8 mouse cellular contexts compared by ENCODE assay signal in the genomic region with DNA sequence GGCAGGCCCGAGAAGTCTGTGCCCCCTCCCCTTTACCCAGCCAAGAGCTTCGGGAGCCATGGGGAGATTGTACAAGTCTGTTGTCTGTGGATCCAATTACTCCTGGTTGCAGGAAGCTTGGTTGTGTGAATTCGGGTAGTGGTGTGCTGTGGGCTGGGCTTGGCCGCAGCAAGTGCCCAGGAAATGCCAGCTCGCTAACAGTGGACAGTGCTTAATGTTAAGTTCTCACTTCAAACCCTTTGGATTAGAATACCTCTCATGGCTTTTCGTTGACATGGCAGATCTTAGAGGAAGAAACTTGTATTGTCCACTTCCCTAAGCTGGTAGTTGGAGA. TPM values are rescaled to one million over a fixed set of nuclear protein-coding genes. Genes with fewer than 3 reads are reported as not detected.
DNase-seq lines count a peak whose midpoint lies in the region; ATAC-seq and TF ChIP-seq lines count a peak whose summit lies in the region.

No protein-coding gene starts in this region.

- H3K27ac ChIP-seq in heart, adult 2 months: peak overlapping the region; percentile 91
- H3K27ac ChIP-seq in ES-E14 (ENCODE audit: insufficient read depth, low read depth, low read length, poor library complexity, severe bottlenecking): peak overlapping the region; percentile 69
- H3K27ac ChIP-seq in hindbrain, embryonic 10.5 days: peak overlapping the region; percentile 94
- H3K27ac ChIP-seq in liver, embryonic 16.5 days (ENCODE audit: low read length): peak overlapping the region; percentile 71

- in situ Hi-C loops in ES-E14 (cut with MboI; ENCODE audit: low sequenced_read_pairs in 2 of 2, unreplicated experiment in 2 of 2): no loop called here

- peak; percentile 29 to 31 for DNase-seq in heart, adult 2 months
- no peak for DNase-seq in heart, postnatal 36 days
- DNase-seq in ES-E14 (ENCODE audit: low read depth, low spot score): no peak
- DNase-seq in hindbrain, embryonic 10.5 days (ENCODE audit: low spot score): no peak
- DNase-seq in cerebellum, postnatal 4 days (ENCODE audit: low spot score in 2 of 2): no peak
- no peak for DNase-seq in embryo, embryonic 11 days
- no peak for DNase-seq in gastrocnemius, postnatal 25 days

- peak overlapping the region; percentile 61 for H3K9ac ChIP-seq in heart, adult 2 months (ENCODE audit: low read depth, low read length)
- H3K9ac ChIP-seq in ES-E14 (ENCODE audit: insufficient read depth, low read depth, low read length, poor library complexity, severe bottlenecking): peak overlapping the region; percentile 79
- peak overlapping the region; percentile 86 for H3K9ac ChIP-seq in liver, embryonic 16.5 days (ENCODE audit: low read depth, low read length)

- no peaks in the 10 kb centered on the region for H3K27me3 ChIP-seq in heart, adult 2 months (ENCODE audit: control insufficient read depth, insufficient read depth, low read length)
- H3K27me3 ChIP-seq in hindbrain, embryonic 10.5 days (ENCODE audit: insufficient read depth, poor library complexity, severe bottlenecking): no peaks in the 10 kb centered on the region
- no peaks in the 10 kb centered on the region for H3K27me3 ChIP-seq in liver, embryonic 16.5 days (ENCODE audit: control insufficient read depth, insufficient read depth, low read depth, low read length)

- intact Hi-C loops in heart, adult 2 months (cut with DNase I): loop anchor here (5.0 kb wide), 1 partner anchor 153 kb away; the partner anchor contains the start of genes Dolk and Nup188
- intact Hi-C loops in heart, postnatal 36 days (cut with DNase I): no loop called here

- TF ChIP-seq POLR2A in heart, adult 2 months (IDR thresholded peaks at IDR 0.05; ENCODE audit: insufficient read depth, low read depth, low read length): no peak

- no peak for TF ChIP-seq CTCF in heart, adult 2 months (IDR thresholded peaks at IDR 0.05)

- H3K4me2 ChIP-seq in liver, embryonic 16.5 days (ENCODE audit: low read depth, low read length): peak overlapping the region; percentile 89

- ATAC-seq in liver, embryonic 16.5 days (ENCODE audit: low read depth): no peak

- 4% methylated on average over 6 of the region's 6 CpGs for WGBS in heart, adult 2 months
- 34% methylated on average over 6 of the region's 6 CpGs for WGBS in hindbrain, embryonic 10.5 days
- WGBS in liver, embryonic 16.5 days (ENCODE audit: insufficient replicate concordance): 8% methylated on average over 6 of the region's 6 CpGs

- peaks cover 2% of the 10 kb centered on the region; the same call in 1 of the 2 replicates for H3K36me3 ChIP-seq in heart, adult 2 months (ENCODE audit: control insufficient read depth, insufficient read depth, low read length)
- peaks cover 13% of the 10 kb centered on the region for H3K36me3 ChIP-seq in ES-E14 (ENCODE audit: control insufficient read depth, insufficient read depth, low read length, poor library complexity, severe bottlenecking)
- peaks cover 40% of the 10 kb centered on the region for H3K36me3 ChIP-seq in hindbrain, embryonic 10.5 days
- no peaks in the 10 kb centered on the region; the same call in 1 of the 2 replicates for H3K36me3 ChIP-seq in liver, embryonic 16.5 days (ENCODE audit: control insufficient read depth, insufficient read depth)

- no peak for TF ChIP-seq EP300 in heart, adult 2 months (IDR thresholded peaks at IDR 0.05; ENCODE audit: insufficient read depth, low read depth, low read length)

- H3K79me2 ChIP-seq in heart, adult 2 months (replicated peaks; ENCODE audit: control insufficient read depth, insufficient read depth, low read length): no peaks in the 10 kb centered on the region

- H3K4me3 ChIP-seq in heart, adult 2 months: peak overlapping the region; percentile 96
- peak overlapping the region; percentile 86 to 92 for H3K4me3 ChIP-seq in ES-E14 (ENCODE audit: insufficient read depth in 1 of 2, low read depth in 1 of 2, low read length in 2 of 2, poor library complexity in 1 of 2, severe bottlenecking in 1 of 2)
- H3K4me3 ChIP-seq in hindbrain, embryonic 10.5 days: peak overlapping the region; percentile 97
- peak overlapping the region; percentile 88 for H3K4me3 ChIP-seq in liver, embryonic 16.5 days (ENCODE audit: low read depth, low read length)

- no peaks in the 10 kb centered on the region for H3K9me3 ChIP-seq in ES-E14 (ENCODE audit: control insufficient read depth, insufficient read depth, low read depth, low read length)
- no peaks in the 10 kb centered on the region for H3K9me3 ChIP-seq in hindbrain, embryonic 10.5 days
- no peaks in the 10 kb centered on the region for H3K9me3 ChIP-seq in liver, embryonic 16.5 days (replicated peaks; ENCODE audit: control insufficient read depth, low read length)

- peaks cover 5% of the 10 kb centered on the region for H3K4me1 ChIP-seq in heart, adult 2 months (ENCODE audit: control insufficient read depth, insufficient read depth, low read length)
- peaks cover 5 to 10% of the 10 kb centered on the region in 2 experiments; a peak in 3 of 4 replicates for H3K4me1 ChIP-seq in ES-E14 (ENCODE audit: control insufficient read depth in 2 of 2, insufficient read depth in 2 of 2, low read length in 2 of 2, poor library complexity in 1 of 2)
- peaks cover 26% of the 10 kb centered on the region for H3K4me1 ChIP-seq in hindbrain, embryonic 10.5 days (replicated peaks)
- peaks cover 36% of the 10 kb centered on the region for H3K4me1 ChIP-seq in liver, embryonic 16.5 days (ENCODE audit: control insufficient read depth, low read depth, low read length)

TF ChIP-seq in ES-E14, 5 proteins besides CTCF, POLR2A, EP300 and RAD21:
- no peak for TF ChIP-seq HCFC1 (IDR thresholded peaks at IDR 0.05; ENCODE audit: borderline replicate concordance, insufficient read depth, low read length)
- TF ChIP-seq CHD2 (IDR thresholded peaks at IDR 0.05; ENCODE audit: low read depth, low read length): no peak
- TF ChIP-seq ZC3H11A (IDR thresholded peaks at IDR 0.05; ENCODE audit: borderline replicate concordance, low read depth, low read length): no peak
- TF ChIP-seq ZNF384 (IDR thresholded peaks at IDR 0.05; ENCODE audit: low read depth, low read length): no peak
- TF ChIP-seq MAFK (IDR thresholded peaks at IDR 0.05; ENCODE audit: insufficient read depth, low read depth, low read length): no peak

RNA-seq across cellular contexts. Expression of gene Tbc1d13, which starts 0.8 kb away (rescaled TPM):
- total RNA-seq in heart, adult 2 months (2021): 10 to 100 TPM; 17.2 to 17.4 TPM
- 25.4 and 33.7 TPM in 2 replicates for polyA plus RNA-seq in heart, adult 2 months (2012; rRNA removed)
- total RNA-seq in heart, postnatal 36 days (2021): 10 to 100 TPM; 17.5 to 18.0 TPM
- total RNA-seq in ES-E14 (2012; rRNA removed): 62.4 and 65.9 TPM in 2 replicates
- polyA plus RNA-seq in hindbrain, embryonic 10.5 days (2016; fragmentation: Nextera tagmentation; extraction: Ambion mirVana): 6.9 and 10.2 TPM in 2 replicates
- polyA plus RNA-seq in liver, embryonic 16.5 days (2015; fragmentation: Nextera tagmentation; extraction: Ambion mirVana): 1.7 and 2.3 TPM in 2 replicates
- 10 to 100 TPM; 12.2 to 13.5 TPM for total RNA-seq in gastrocnemius, postnatal 25 days (2021)

RNA-seq across cellular contexts. Expression of gene Zer1, which starts 10.0 kb away (rescaled TPM):
- total RNA-seq in heart, adult 2 months (2021): 10 to 100 TPM; 21.9 to 26.6 TPM
- 45.1 TPM in 2 replicates for polyA plus RNA-seq in heart, adult 2 months (2012; rRNA removed)
- 10 to 100 TPM; 24.3 to 27.3 TPM for total RNA-seq in heart, postnatal 36 days (2021)
- 11.4 and 16.2 TPM in 2 replicates for total RNA-seq in ES-E14 (2012; rRNA removed)
- 6.5 and 8.7 TPM in 2 replicates for polyA plus RNA-seq in hindbrain, embryonic 10.5 days (2016; fragmentation: Nextera tagmentation; extraction: Ambion mirVana)
- 2.3 and 2.5 TPM in 2 replicates for polyA plus RNA-seq in liver, embryonic 16.5 days (2015; fragmentation: Nextera tagmentation; extraction: Ambion mirVana)
- total RNA-seq in gastrocnemius, postnatal 25 days (2021): 10 to 100 TPM; 20.1 to 20.3 TPM

RNA-seq across cellular contexts. Expression of gene Endog, which starts 36.9 kb away (rescaled TPM):
- 10 to 100 TPM; 90.6 to 93.3 TPM for total RNA-seq in heart, adult 2 months (2021)
- 87.4 and 119 TPM in 2 replicates for polyA plus RNA-seq in heart, adult 2 months (2012; rRNA removed)
- 10 to 100 TPM; 91.8 to 92.4 TPM for total RNA-seq in heart, postnatal 36 days (2021)
- 18.9 and 19.0 TPM in 2 replicates for total RNA-seq in ES-E14 (2012; rRNA removed)
- polyA plus RNA-seq in hindbrain, embryonic 10.5 days (2016; fragmentation: Nextera tagmentation; extraction: Ambion mirVana): 15.9 and 17.5 TPM in 2 replicates
- 16.4 and 19.8 TPM in 2 replicates for polyA plus RNA-seq in liver, embryonic 16.5 days (2015; fragmentation: Nextera tagmentation; extraction: Ambion mirVana)
- 10 to 100 TPM; 56.2 to 62.1 TPM for total RNA-seq in gastrocnemius, postnatal 25 days (2021)

RNA-seq across cellular contexts. Expression of gene Zdhhc12, which starts 40.9 kb away (rescaled TPM):
- 1 to 10 TPM; 2.8 to 3.6 TPM for total RNA-seq in heart, adult 2 months (2021)
- polyA plus RNA-seq in heart, adult 2 months (2012; rRNA removed): 10.3 and 15.8 TPM in 2 replicates
- 1 to 10 TPM; 4.1 to 4.7 TPM for total RNA-seq in heart, postnatal 36 days (2021)
- 133 and 202 TPM in 2 replicates for total RNA-seq in ES-E14 (2012; rRNA removed)
- polyA plus RNA-seq in hindbrain, embryonic 10.5 days (2016; fragmentation: Nextera tagmentation; extraction: Ambion mirVana): 37.6 and 41.5 TPM in 2 replicates
- polyA plus RNA-seq in liver, embryonic 16.5 days (2015; fragmentation: Nextera tagmentation; extraction: Ambion mirVana): 17.6 and 18.7 TPM in 2 replicates
- 1 to 10 TPM; 2.4 to 3.1 TPM for total RNA-seq in gastrocnemius, postnatal 25 days (2021)

RNA-seq across cellular contexts. Expression of gene Spout1, which starts 43.9 kb away (rescaled TPM):
- total RNA-seq in heart, adult 2 months (2021): 1 to 10 TPM; 5.1 to 5.4 TPM
- 9.4 and 10.3 TPM in 2 replicates for polyA plus RNA-seq in heart, adult 2 months (2012; rRNA removed)
- 1 to 10 TPM; 5.8 to 6.0 TPM for total RNA-seq in heart, postnatal 36 days (2021)
- total RNA-seq in ES-E14 (2012; rRNA removed): 46.5 and 66.9 TPM in 2 replicates
- polyA plus RNA-seq in hindbrain, embryonic 10.5 days (2016; fragmentation: Nextera tagmentation; extraction: Ambion mirVana): 79.7 and 87.6 TPM in 2 replicates
- polyA plus RNA-seq in liver, embryonic 16.5 days (2015; fragmentation: Nextera tagmentation; extraction: Ambion mirVana): 22.5 and 22.8 TPM in 2 replicates
- 1 to 10 TPM; 4.3 to 4.8 TPM for total RNA-seq in gastrocnemius, postnatal 25 days (2021)

Comparison
In these comparisons a context has a peak if more than half of its experiments do, and no peak if none do; other contexts are left out.
1. DNase-seq: peak in heart, adult 2 months (2 of 2); none in heart, postnatal 36 days (0 of 2), ES-E14 (single experiment), hindbrain, embryonic 10.5 days (single experiment), cerebellum, postnatal 4 days (0 of 2), embryo, embryonic 11 days (single experiment) and gastrocnemius, postnatal 25 days (single experiment).
2. Peak in every context shown above with its lines, with median percentiles within 50 percentile points of each other: H3K27ac ChIP-seq, H3K4me3 ChIP-seq and H3K9ac ChIP-seq.